Mouse (Mus musculus) liver, embryonic 13.5 days (tissue): ENCODE results near the gene Amdhd2. TPM values are rescaled to one million over a fixed set of nuclear protein-coding genes. Genes with fewer than 3 reads are reported as not detected.

Experiments
- polyA plus RNA-seq: library from polyadenylated mRNA; unstranded; fragments of >200 nt; fragmentation: Nextera tagmentation; extraction: Ambion mirVana; gene quantifications from 2 replicates; pipeline ENCODE4 v1.2.1, GENCODE M21; 2015

Amdhd2 gene
- polyA plus RNA-seq, 1 experiment from 2014 or later, result 18.6 TPM

Other genes with a start within 250 kb of the Amdhd2 start
- gene Dcpp3, start 246.3 kb downstream of the Amdhd2 start, polyA plus RNA-seq, result not detected in 2 replicates
- not detected in 2 replicates for gene Sbp, start 222.1 kb downstream of the Amdhd2 start, polyA plus RNA-seq
- gene Sbpl, start 208.5 kb downstream of the Amdhd2 start, polyA plus RNA-seq, result not detected in 2 replicates
- not detected in 2 replicates for gene Prss30, start 183.2 kb downstream of the Amdhd2 start, polyA plus RNA-seq
- gene Prss22, start 165.7 kb downstream of the Amdhd2 start, polyA plus RNA-seq, result not detected in 2 replicates
- gene Prss27, start 125.6 kb downstream of the Amdhd2 start, polyA plus RNA-seq, result not detected in 2 replicates
- 17.4 and 19.3 TPM in 2 replicates for gene Kctd5, start 90.3 kb downstream of the Amdhd2 start, polyA plus RNA-seq
- gene Pdpk1, start 12.8 kb downstream of the Amdhd2 start, polyA plus RNA-seq, result 26.8 and 34.0 TPM in 2 replicates
- gene Atp6v0c, start 5.9 kb upstream of the Amdhd2 start, polyA plus RNA-seq, result 348 and 367 TPM in 2 replicates
- gene Tbc1d24, start 41.8 kb upstream of the Amdhd2 start, polyA plus RNA-seq, result 6.9 and 7.5 TPM in 2 replicates
- 1.00 and 1.4 TPM in 2 replicates for gene Ntn3, start 45.8 kb upstream of the Amdhd2 start, polyA plus RNA-seq
- 10.8 and 11.6 TPM in 2 replicates for gene Tedc2, start 57.1 kb upstream of the Amdhd2 start, polyA plus RNA-seq
- gene Ccnf, start 87.7 kb upstream of the Amdhd2 start, polyA plus RNA-seq, result 69.1 and 89.8 TPM in 2 replicates
- gene Abca17, start 187.3 kb upstream of the Amdhd2 start, polyA plus RNA-seq, result not detected in 2 replicates
- gene Abca3, start 188.2 kb upstream of the Amdhd2 start, polyA plus RNA-seq, result 11.4 and 14.8 TPM in 2 replicates